Mouse (Mus musculus): ENCODE measurements at regions not wholly inside any gene's neighbourhood (a gene's known extent, or its start where the extent isn't known, plus 50 kb on each side); places are given as distances from the start of the nearest gene placed in this dataset.

- no peak for DNase-seq
Measured at GRCm38 (mm10) chr1:186909518-186910105, 57.6 kb upstream of the D1Pas1 start.

GRCm38 (mm10) chr1:186909073-186909472 lies 58.1 kb upstream of the D1Pas1 start:
- DNase-seq = no peak

DNA sequence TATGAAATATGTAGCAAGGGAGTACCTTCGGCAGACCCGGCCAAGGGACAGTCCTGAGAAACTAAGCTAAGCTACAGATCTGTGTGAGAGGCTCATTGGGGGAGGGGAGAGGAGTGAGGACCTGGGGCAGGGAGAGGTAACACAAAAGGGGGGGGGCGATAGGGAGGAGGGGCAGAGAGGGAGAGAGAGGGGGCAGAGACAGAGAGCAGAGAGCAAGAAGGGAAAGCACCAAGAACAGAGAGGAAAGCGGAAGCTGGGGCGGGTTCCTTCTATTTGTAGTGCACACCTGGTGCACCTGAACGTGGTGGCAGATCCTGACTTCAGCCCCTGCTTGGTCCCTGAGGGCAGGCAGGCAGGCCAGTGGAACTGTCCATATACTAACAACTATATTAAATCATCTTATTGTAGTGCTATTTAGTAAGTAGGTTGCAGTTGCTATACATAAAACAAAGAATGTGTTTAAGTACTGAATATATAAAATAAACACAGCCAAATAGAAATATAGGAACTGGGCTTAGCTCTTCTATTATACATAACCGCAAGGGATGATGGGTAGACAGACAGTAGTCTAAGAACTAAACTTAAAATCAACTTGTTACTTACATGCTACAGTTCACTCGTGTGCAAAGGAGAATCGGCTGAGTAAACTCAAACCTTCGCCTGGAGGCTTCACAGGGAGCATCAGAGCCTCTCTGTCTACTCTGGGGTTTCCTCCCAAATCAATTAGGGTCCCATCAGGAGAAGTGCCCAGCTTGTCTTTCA lies 59.6 kb upstream of the D1Pas1 start:
- DNase-seq = no peak

GRCm38 (mm10) chr1:186905942-186906341 lies 61.3 kb upstream of the D1Pas1 start:
- DNase-seq = no peak

DNA sequence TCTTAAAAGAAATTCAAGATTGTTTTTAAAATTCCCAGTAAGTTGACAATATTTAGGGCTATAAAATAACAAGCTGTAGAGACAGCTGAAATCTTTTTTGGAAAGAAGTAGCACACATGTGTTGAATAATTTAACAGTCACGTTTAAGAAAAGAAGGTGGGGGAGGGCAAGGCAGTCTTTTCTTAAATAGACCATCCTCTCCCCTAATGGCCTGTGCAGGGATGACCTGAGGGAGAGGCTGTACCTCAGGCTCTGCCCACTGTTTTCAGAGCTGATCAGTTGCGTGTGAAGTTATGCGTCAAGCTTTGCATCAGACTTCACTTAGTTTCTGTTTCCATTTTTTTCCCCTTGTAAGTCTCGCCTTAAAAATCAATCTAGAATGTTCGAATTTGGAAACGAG lies 65.7 kb upstream of the D1Pas1 start:
- DNase-seq = no peak

GRCm38 (mm10) chr1:186898203-186898602 lies 69.0 kb upstream of the D1Pas1 start:
- no peak for DNase-seq

GRCm38 (mm10) chr1:186889584-186889852 lies 77.7 kb upstream of the D1Pas1 start:
- no peak for DNase-seq

DNA sequence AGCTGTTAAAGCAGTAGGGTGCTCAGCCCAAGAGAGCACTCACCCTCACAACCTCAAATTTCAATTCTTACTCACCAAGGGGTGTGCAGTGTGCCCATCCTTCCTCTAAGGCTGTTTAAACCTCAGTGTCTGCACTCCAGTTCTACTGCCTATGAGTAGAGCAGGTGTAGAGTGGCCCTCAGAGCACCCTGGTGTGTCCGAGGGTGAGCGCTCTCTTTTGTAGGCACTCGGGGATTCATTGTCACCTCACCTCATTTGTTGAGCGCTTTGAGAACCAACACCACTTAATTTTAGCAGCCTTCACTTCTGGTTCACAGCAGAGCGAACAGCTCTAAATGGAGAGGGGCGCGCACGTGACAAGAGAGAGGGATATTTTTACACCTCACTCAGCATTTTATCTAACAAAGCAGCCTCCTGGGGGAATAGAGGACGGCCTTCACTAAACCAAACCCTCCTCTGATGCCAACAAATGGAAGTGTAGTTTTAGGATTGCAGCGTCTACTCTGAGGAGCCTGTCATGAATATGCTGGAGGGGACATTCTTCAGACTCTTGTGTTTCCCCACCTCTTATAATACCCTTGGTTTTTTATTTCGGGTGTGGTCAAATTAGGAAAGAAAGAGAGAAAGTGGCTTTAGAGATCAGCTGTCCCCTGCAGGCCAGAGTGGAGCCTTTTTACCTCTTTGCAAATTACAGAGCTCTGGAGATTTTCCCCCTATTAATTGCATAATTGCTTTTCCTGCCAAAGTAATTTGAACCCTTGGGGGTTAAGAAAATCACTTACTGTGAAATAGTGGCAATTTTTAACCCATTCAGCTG lies 78.2 kb upstream of the D1Pas1 start:
- DNase-seq = no peak

GRCm38 (mm10) chr1:186887127-186887526 lies 80.1 kb upstream of the D1Pas1 start:
- no peak for DNase-seq

DNA sequence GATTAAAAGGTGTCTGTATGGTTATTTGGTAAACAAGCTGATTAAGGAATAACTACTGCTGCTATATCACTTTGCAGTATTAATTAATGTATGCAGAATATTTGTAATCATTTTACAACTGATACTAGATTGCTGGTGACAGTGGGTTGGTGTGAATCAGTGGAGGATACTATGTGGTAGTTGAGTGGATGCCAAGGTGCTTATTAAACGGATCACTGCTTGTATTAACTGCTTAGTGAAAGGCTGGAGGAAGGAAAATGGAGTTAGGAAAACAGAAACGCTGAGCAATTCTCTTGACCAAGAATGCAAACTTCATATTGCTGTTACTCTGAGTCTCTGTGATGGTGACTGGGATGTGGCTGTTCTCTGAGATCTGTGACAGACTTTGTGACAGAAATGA lies 86.8 kb upstream of the D1Pas1 start:
- DNase-seq = no peak

- DNase-seq = no peak
Measured at GRCm38 (mm10) chr1:186860608-186861444, 106.4 kb upstream of the D1Pas1 start.

DNA sequence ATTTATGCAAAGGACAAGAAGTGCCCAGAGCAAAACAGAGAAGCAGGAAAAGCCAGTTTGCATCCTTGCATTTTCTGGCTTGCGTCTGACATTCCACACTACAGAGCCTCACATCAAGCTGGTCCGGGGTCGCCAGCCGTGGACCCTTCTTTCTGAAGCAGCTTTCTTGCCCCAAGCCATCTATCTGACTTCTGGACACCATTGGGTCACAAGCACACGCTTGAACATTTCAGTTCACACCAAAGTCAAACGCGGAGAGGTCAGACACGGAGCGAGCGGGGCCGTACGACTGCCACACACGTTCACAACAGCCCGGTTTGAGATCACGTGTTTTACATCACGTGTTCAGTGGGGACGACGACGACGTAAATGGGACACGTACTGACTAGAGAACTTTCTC lies 108.9 kb upstream of the D1Pas1 start:
- no peak for DNase-seq

DNA sequence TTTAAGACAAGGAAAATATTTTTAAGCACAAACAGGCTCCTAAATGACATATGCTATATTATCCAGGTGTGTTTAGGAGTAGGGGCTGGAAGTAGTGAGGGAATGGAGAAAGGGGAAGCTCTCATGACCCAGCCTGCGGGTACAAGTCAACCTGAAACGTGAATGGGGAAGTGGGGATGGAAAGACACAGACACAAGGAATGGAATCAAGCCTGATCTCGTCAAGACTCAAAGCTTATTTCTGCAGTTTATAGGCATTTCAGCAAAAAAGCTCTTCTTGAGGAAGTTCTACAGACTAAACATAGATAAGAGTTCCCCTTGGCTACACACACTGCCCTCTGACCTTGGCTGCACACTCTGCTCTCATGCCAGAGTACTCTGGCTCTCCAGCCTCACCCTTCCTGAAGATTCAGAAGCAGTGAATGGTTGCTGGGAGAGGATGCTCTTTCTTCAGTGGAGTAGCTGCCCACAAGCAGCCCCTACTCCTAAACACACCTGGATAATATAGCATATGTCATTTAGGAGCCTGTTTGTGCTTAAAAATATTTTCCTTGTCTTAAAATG lies 106.4 kb upstream of the Rrp15 start:
- peak; percentile 9 for DNase-seq

DNA sequence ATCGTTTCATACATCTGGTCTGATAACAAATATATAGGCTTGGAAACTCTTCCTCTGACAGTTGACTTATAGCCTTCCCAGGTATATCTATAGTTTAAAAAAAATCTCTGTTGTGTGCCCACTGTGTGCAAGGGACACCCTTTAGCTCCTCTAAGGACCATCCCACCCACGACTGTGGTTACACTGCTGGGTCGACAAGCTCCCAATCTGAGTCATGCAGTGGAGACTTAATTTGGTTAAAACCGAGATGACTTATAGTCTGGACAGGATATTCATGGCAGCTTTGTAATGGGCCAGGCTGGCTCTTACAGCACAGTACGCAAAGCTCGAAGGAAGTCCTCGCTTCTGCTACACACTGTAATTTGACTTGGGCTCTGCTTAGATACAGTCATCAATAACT lies 96.1 kb upstream of the Rrp15 start:
- DNase-seq = no peak

DNA sequence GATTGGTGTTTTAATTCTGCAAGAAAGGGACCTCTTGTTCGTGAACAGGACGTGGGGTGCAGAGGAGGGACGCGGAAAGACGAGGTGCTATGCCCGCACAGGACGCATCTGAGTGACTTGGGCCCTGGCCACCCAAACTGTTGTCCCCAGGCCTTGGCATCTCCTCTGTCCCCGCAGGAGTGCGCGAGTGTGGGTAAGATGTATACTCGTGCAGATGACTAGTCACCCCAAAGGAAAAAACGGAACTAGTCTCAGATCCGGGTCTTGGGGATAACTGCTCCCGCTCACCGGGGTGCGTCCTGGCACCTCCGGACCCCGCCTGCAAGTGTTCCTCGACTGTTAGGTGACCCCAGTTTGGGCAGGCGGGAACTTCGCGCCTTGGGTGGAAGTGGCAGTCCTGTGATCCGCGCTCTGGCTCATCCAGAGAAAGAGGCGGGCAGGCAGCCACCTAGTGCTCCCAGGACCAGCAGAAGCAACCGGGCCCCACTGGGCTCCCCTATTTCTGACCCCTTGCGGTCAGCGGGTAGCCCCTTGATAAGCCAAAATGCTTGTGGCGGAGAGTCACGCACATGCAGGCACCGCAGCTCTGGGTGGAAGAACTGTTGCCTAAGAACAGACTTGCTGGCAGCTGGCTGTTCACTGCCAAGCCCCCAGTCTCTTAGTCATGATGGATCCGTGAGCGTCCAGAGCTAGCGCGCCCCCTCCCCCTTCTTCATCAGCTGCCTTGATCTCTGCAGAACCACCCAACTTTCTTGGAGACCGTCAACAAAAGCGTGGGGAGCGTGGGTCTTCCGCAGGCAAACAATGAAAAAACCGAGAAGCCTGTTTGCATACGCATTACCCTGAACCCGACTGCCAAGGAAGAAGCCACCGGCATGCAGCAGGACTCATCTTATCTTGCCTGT lies 85.0 kb upstream of the Rrp15 start:
- DNase-seq = peak; percentile 21

DNA sequence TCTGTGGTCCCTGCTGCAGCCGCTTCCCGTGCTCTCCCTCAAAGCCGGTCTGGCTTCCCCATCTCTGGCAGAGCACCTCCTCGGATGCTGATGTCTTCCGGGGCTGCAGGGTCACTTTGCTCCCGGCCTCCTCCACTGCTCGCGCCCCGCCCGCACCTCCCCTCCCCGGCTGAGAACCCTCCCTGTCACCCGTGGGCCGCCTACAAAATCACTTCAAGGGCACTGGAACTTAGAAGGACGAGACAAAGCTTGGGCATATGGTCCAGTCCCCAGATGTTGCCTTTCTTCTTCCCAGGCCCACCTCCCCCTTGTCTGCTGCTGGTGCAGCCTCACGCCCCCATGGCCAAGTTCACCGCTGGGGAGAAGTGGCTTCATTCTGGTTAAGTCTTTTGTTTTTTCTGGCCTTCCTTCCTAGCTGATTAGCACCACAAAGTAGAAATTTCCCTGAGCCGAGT lies 84.3 kb upstream of the Rrp15 start:
- DNase-seq = peak; percentile 7

DNA sequence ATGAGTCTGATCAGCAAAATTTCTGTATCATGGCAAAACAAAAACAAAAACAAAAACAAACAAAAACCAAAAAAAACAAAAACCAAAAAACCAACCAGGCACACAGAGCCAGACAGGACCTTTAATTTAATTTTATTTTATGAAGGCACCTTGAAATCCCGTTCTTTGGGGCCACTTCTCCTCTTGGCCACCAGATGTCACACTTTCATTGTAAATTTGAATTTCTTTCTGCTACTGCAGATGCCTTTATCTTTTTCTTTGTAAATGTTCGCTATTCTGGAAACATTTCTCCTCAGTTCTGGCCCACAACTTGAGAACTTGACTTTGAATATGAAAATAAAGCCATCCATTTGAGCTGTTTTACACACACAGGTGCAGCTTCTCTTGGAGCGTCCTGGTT lies 78.6 kb upstream of the Rrp15 start:
- DNase-seq = no peak

DNA sequence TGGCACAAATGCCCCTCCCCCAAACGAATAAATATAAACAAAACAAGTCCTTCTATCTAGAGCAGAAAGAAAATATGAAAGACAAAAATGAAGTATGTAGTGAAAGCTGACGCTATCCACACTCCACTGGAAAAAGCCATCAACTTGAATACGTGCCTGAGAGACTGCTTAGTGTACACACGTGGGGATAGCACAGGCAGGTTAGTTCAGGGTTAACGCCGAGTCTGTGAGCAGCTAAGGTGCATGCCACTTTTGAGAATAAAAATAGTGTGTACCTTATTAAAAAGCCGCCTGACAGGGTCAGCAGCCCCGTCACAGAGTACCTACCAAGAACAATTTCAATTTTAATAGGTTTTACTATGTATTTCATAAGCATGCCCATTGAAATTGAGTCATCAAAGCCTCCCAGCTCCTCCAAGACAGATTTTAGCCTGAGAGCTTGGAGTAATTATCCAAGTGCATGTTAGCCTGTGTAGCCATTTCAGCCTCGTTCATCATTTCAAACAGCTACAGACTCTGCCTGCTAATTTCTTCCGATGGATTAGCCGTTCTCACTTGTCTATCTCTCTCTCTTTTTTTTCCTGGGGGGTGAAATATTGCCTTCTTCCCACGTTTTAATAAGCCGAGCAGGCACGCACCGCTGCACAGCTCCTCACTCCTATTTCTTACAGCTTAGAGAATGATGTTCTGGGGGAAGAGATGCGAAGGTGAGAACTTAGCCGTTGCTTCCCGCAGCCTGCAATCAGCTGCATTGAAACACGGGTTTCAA lies 59.2 kb upstream of the Rrp15 start:
- no peak for DNase-seq

DNA sequence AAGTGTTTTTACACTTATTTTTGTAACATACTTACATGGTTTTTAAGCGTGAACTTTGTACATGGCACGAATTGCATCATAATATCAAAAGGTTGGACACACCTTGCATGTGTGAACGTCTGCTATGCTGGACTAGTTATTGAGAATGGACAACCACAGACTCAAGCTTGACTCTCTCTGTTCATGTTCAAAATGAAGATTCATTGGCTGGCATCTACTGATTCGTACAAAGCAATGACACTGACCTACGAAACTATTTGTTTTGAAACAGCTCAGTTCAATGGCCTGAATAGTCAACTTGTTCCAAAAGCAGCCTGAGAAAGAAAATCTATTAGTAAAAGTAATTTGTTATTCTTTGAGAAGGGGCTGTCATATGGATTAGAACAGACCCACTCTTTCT lies 55.3 kb upstream of the Rrp15 start:
- no peak for DNase-seq

All from adrenal gland, postnatal 25 days (tissue).